Mouse (Mus musculus) kidney, postnatal 10 days (tissue): ENCODE measurements around the gene Pdcl3.

Experiments
- DNase-seq: peaks from one replicate; pipeline ENCODE4 v3.0.0; 2021; ENCODE audit warnings: mixed read lengths

Pdcl3 gene

GRCm38 (mm10) chr1:38985308-38985707 lies at the start of gene Pdcl3:
Pdcl3 (plus strand) TSS chr1:38985608.
- no peak for DNase-seq

DNA sequence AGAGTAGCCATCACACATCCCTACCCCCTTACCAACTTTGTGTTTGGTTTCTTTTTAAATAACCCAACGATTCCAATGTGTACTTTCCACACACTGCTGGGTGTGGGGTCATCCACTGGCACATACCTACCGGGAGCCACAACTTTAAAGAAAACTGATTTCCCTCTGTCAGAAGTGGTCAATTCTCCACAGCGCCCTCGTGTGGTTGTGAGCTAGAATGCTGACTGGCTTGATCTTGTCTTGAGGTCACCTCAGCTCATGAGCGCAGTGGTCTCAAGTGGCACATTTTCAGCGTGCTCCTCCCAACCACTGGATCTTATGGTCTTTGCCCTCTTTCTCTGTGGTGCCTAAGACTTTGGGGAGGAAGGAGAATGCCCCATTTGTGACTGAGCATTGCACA lies 48.6 kb upstream of the Pdcl3 start:
- peak; percentile 27 for DNase-seq

GRCm38 (mm10) chr1:38938849-38939248 lies 46.6 kb upstream of the Pdcl3 start, which contains the start of gene Nms:
Nms (plus strand) TSS chr1:38939149.
- DNase-seq = no peak

GRCm38 (mm10) chr1:38939608-38940007 lies 45.8 kb upstream of the Pdcl3 start:
- DNase-seq = peak; percentile 64

- no peak for DNase-seq
Observed at GRCm38 (mm10) chr1:38956457-38956856, 29.0 kb upstream of the Pdcl3 start.

DNA sequence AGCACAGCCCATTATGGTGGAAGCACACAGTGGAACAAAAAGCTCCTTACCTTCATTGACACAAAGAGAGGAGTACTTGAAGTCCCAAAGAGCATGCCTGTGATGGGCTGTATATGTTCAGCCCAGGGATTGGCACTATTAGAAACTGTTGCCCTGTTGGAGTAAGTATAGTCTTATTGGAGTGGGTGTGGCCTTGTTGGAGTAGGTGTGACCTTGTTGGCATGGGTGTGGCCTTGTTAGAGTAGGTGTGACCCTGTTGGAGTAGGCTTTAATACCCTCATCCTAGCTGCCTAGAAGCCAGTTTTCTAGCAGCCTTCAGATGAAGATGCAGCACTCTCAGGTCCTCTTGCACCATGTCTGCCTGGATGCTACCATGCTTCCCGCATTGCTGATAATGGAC lies 16.3 kb upstream of the Pdcl3 start:
- no peak for DNase-seq

- no peak for DNase-seq
Observed at GRCm38 (mm10) chr1:38971712-38972111, 13.7 kb upstream of the Pdcl3 start.

DNA sequence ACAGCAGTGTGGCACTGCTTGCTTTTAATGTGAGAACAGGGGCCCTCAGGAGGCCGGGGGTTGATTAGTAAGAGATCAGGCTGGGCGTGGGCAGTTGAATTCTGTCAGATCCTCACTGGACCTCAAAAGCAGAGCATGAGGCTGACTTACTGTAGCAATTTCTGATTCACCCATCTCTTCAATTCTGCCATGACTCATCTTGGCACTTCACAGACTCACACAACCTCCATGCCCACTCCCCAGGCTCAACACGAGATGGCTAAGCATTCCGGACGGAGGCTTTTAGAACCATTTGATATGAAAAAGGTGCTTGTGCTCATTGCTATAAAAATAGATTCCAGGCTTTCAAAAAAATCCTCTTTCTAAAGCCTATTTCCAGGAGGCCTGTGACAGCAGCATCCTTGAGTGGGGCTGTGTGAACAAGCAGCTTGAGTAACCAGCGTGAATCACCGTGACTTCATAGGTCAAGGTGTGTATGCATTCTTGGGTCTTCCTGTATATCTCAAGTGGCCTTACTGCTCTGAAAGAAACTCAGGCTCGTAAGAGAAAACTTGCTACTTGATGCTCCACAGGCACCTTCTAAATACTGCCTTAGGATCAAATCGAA lies 12.3 kb upstream of the Pdcl3 start:
- no peak for DNase-seq

DNA sequence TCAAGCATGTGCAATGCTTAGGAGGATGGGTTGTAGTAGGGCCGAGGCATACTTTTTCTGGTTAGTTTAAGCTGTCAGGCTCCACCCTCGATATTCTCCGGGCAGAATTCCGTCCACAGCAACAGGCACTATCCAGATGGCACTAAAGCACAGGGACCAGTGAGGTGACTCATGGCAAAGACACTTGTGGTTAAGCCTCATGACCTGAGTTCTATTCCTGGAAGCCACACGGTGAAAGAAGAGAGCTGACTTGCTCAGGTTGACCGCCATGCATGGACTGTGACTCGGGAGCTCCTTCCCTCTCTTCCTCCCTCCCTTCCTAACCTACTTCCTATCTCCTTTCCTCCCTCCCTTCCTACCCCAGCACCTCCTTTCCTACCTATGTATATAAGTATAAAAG lies 5.5 kb upstream of the Pdcl3 start:
- DNase-seq = no peak

DNA sequence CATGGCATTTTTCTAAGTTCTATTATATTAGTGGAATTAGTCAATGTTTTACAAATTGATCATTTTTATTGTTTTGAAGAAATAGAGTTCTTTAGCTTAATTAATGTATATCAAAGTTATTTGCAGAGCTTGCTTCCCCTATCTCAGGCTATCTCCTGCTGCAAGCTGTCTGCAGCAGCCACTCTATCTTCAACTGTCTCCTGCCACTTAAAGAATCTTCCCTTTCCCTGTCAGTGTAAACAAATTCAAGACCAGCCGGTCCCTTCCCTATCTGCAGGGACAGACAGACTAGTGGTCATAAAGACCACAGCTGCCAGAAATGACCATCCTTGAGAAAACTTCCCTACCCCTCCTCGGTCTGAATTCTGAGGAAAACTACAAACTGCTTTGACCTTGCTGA lies 1.5 kb upstream of the Pdcl3 start:
- DNase-seq = no peak

DNA sequence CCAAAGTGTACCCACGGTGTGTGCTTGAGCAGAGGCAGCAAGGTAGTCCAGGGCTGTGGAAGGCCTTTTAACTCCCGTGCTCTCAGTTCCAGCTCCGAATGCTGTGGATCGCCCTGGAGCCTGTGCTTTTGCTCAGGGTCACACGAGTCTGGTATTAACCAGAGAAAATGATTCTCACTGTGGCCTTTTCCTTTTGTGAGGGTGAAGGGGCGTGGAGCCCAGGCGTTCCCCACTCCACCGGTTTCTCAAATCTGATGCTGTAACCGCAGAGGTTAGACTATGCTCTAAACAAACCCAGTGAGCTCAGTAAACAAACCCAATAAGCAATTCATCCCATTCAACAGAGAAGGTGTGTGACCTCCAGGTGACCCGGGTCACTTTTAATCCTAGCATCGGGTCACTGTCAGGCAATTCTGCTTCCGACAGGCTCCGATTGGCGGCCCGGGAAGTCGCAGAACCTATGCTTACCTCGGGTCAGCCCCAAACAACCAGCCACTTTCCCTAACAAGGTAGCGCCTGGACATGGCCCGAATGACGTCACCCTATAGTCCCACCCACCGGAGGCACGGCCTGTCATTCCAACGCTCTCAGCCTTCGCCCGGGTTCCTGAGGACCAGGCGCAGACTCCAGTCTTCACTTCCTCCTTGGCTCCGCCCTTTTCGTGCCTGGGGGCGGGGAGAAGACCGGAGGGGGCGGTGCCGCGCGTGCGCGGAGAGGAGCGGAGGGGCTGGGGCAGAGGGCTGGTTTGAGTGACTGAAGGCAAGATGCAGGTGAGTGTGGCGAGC lies 1.9 kb downstream of the Pdcl3 start:
- peak; percentile 97 for DNase-seq

DNA sequence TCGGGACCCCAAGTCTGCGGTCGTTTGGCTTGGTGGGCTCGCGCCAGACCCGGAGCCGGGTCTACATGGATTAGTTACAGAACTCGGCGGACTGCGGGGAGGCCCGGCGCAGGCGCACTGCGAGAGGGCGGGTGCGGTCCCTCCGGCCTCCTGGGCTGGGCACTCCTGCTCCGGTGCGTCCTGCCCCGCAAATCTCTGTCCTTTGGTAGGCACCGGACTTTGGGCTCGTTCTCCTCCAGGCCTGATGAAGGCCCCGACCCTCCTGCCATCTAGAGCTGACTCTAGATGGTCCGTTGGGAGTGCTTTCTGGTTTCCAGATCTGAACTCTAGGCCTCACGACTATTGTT lies 2.4 kb downstream of the Pdcl3 start:
- DNase-seq = no peak

GRCm38 (mm10) chr1:38988357-38988756 lies 2.9 kb downstream of the Pdcl3 start:
- no peak for DNase-seq

DNA sequence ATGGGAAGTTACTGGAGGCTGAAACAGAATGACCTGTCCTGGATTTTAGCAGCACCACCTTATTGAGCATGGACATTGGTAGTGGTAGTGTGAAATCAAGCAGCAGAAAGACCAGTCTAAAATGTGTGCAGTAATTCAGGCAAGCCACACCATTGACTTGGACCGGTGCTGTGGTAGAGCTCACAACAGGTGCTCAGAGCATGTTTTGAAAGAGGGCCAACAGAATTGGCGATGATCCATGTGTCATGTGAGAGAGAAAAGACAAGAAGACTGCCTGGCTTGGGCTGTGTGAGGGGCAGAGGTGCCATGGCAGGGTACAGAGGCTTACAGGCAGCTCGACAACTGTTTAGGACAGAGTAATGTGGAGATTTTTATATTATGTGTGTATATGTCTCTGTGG lies 7.0 kb downstream of the Pdcl3 start:
- peak; percentile 38 for DNase-seq

DNA sequence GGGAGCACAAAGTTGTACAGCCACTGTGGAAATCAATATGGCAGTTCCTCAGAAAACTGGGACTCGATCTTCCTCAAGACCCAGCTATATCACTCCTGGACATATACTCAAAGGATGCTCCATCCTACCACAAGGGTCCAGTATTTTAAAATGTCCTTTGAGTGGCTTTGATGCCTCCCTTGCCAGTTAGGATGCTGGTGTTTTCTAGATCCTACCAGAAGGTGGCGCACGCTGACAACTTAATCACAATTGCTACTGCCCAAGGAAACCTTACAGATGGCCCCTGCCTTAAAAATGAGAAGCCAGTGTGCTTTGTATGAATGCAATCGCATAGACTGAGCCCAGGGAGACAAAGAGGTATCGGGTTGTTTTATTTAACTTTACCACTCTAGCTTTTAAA lies 15.7 kb downstream of the Pdcl3 start:
- peak; percentile 86 for DNase-seq

- DNase-seq = peak; percentile 34
Observed at GRCm38 (mm10) chr1:39005751-39006354, 20.4 kb downstream of the Pdcl3 start.

- no peak for DNase-seq
Observed at GRCm38 (mm10) chr1:39006830-39007829, 21.7 kb downstream of the Pdcl3 start.

- DNase-seq = peak; percentile 79
Observed at GRCm38 (mm10) chr1:39010583-39011021, 25.2 kb downstream of the Pdcl3 start.

DNA sequence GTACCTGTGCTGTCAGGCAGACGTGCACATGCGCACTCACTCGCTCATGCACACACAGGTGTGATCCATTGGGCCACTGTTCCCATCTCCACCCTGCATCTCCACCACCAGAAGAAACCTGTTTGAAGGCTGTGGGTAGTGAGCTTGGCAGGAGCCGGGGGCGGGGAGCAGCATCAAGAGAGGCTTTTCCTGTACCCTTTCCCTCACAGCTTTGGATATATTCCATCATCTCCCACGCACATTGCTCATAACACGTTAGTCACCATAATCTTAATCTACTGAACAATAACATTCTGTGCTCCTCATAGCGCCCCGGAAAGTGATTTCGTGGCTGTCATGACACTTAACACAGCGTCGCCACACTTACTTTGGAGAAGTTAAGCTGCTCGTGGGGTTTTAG lies 27.2 kb downstream of the Pdcl3 start:
- no peak for DNase-seq

GRCm38 (mm10) chr1:39013843-39014242 lies 28.4 kb downstream of the Pdcl3 start:
- no peak for DNase-seq

GRCm38 (mm10) chr1:39015529-39015928 lies 30.1 kb downstream of the Pdcl3 start:
- no peak for DNase-seq

DNA sequence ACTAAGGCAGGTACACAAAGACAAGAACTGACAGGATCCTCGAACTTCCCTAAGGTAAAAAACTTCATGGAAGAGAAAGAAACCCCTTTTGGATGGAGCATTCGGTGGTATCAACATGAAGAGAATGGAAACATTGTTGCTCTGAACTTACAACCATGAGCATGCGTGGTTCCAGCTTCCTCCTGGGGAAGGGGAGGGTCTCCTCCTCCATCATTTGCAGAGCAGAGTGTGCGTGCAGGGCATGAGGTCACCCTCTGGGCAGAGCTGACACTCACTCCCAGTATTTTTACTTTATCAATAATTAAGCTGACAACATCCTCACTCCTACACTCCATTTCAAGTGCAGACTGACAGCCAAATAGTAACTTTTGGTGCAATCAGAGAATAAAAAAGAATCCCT lies 32.5 kb downstream of the Pdcl3 start:
- DNase-seq = no peak

GRCm38 (mm10) chr1:39025142-39025541 lies 39.7 kb downstream of the Pdcl3 start:
- no peak for DNase-seq
